Comparison of ENCODE assay signal across 8 mouse cellular contexts in the genomic region with DNA sequence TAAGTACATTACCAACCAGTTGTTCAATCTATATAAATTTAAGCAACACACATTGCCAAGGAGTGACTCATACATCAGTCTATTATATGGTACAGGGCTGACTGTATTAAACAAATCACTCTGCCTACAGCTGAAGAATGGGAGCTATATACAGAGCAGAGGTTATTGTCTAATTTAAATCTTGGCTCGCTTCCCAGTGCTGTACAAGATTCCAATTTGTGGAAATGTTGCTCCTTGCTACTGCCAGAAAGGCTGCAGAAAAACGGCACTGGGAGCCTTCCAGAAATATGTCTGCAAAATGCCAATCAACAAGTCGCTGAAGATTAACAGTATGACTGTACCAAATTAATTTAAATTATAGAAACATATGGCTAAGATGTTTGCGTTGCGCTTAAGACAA. TPM values are rescaled to one million over a fixed set of nuclear protein-coding genes. Genes with fewer than 3 reads are reported as not detected.
DNase-seq lines count a peak whose midpoint lies in the region; ATAC-seq and TF ChIP-seq lines count a peak whose summit lies in the region.

No protein-coding gene starts in this region.

- no peaks in the 10 kb centered on the region for H3K9me3 ChIP-seq in stomach, postnatal 0 days (ENCODE audit: control insufficient read depth, low read length)

- H3K4me3 ChIP-seq in stomach, postnatal 0 days (ENCODE audit: low read depth, low read length), result no peak overlapping the region

- no peak overlapping the region for H3K9ac ChIP-seq in stomach, postnatal 0 days (ENCODE audit: low read length)

- no peaks in the 10 kb centered on the region for H3K36me3 ChIP-seq in stomach, postnatal 0 days (ENCODE audit: control insufficient read depth, insufficient read depth, low read length)

- WGBS in stomach, postnatal 0 days, result 11% methylated on average over 5 of the region's 5 CpGs

- H3K27me3 ChIP-seq in stomach, postnatal 0 days (ENCODE audit: control insufficient read depth, insufficient read depth, low read length), result no peaks in the 10 kb centered on the region

- ATAC-seq in stomach, postnatal 0 days (ENCODE audit: low FRiP score, low TSS enrichment), result peak; percentile 95

- peak; percentile 66 for TF ChIP-seq EP300 in stomach, postnatal 0 days (optimal IDR thresholded peaks at IDR 0.05)

- H3K4me1 ChIP-seq in stomach, postnatal 0 days (replicated peaks; ENCODE audit: control insufficient read depth, insufficient read depth), result no peaks in the 10 kb centered on the region

- DNase-seq in frontal cortex, adult 2 months (ENCODE audit: extremely low spot score in 1 of 2, low spot score in 1 of 2), result peak; percentile 44 to 76
- DNase-seq in frontal cortex, postnatal 14 days (ENCODE audit: low spot score in 2 of 2), result no peak
- DNase-seq in MN1 (ENCODE audit: low spot score), result peak; percentile 7
- DNase-seq in forelimb bud, embryonic 11.5 days (ENCODE audit: low read depth, low spot score), result peak; percentile 52
- DNase-seq in left cerebral cortex, adult 9 months (ENCODE audit: low spot score in 2 of 2), result peak; percentile 49 to 64
- DNase-seq in stomach, postnatal 0 days (ENCODE audit: low spot score), result no peak
- no peak for DNase-seq in thymus, adult 18-20 months
- no peak for DNase-seq in thymus, postnatal 4 days

- H3K27ac ChIP-seq in stomach, postnatal 0 days (replicated peaks), result 0 out of 2 replicates have a peak overlapping the region, but pooled peaks have one; percentile 3

- no peak for TF ChIP-seq CTCF in stomach, postnatal 0 days (IDR thresholded peaks at IDR 0.05; ENCODE audit: low read depth)

- peak overlapping the region; percentile 34; the same call in 1 of the 2 replicates for H3K4me2 ChIP-seq in stomach, postnatal 0 days (replicated peaks; ENCODE audit: low read depth)

RNA-seq across cellular contexts. Expression of a gene that starts 45.9 kb away (rescaled TPM):
- polyA plus RNA-seq in frontal cortex, adult 2 months (2012; rRNA removed), result 13.0 and 20.5 TPM in 2 replicates
- 5.4 and 7.2 TPM in 2 replicates for polyA plus RNA-seq in stomach, postnatal 0 days (2015; fragmentation: Nextera tagmentation; extraction: Ambion mirVana)

Comparison
In these comparisons a context has a peak if more than half of its experiments do, and no peak if none do; other contexts are left out.
1. DNase-seq: peak in frontal cortex, adult 2 months (2 of 2), MN1 (single experiment), forelimb bud, embryonic 11.5 days (single experiment) and left cerebral cortex, adult 9 months (2 of 2); none in frontal cortex, postnatal 14 days (0 of 2), stomach, postnatal 0 days (single experiment), thymus, adult 18-20 months (0 of 2) and thymus, postnatal 4 days (single experiment).